In the genomic region with DNA sequence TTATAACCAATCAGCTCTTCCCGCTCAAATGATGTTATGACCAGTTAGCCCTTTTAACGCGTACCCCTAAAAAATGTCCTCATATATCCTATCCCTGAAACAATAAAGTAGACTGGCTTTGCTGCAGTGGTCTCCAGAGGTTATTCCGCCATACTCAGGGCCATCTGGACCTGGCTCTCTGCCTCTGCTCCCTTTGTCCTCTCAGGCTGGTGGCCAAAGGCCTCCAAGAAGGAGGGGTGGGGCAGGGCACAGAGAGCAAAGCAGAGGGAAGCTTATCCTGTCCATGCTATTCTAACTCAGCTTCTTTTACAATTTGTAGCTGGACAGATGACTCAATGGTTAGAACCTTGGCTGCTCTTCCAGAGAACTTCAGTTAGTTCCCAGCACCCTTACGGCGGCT, we compare ENCODE assay signal across 28 mouse cellular contexts. TPM values are rescaled to one million over a fixed set of nuclear protein-coding genes. Genes with fewer than 3 reads are reported as not detected.
"Had no signal": no experiment of that assay in that cellular context is flagged by ENCODE, and none has a peak within 500 bp of the region (broad histone marks: within the 10 kb centered on the region; RNA-seq: fewer than 3 reads in every experiment).

No protein-coding gene starts in this region.

- H3K36me3 ChIP-seq: kidney, embryonic 15.5 days; limb, embryonic 10.5 days; limb, embryonic 13.5 days; liver, embryonic 12.5 days; liver, embryonic 15.5 days; lung, embryonic 15.5 days; midbrain, embryonic 10.5 days; midbrain, embryonic 13.5 days; neural tube, embryonic 12.5 days; neural tube, embryonic 15.5 days; stomach, embryonic 15.5 days had no signal

- H3K27ac ChIP-seq: kidney, embryonic 15.5 days; left cerebral cortex, adult 2 months; limb, embryonic 10.5 days; limb, embryonic 13.5 days; liver, embryonic 12.5 days; liver, embryonic 15.5 days; lung, embryonic 15.5 days; midbrain, embryonic 10.5 days; midbrain, embryonic 13.5 days; neural tube, embryonic 12.5 days; neural tube, embryonic 15.5 days; stomach, embryonic 15.5 days had no signal

- H3K27me3 ChIP-seq: kidney, embryonic 15.5 days; liver, embryonic 12.5 days; lung, embryonic 15.5 days; midbrain, embryonic 13.5 days; neural tube, embryonic 12.5 days; neural tube, embryonic 15.5 days; stomach, embryonic 15.5 days had no signal

- DNase-seq: kidney, adult 8-10 months; kidney, postnatal 10 days; layer of hippocampus, postnatal 36 days; liver; lung, adult 18-20 months; lung, postnatal 10 days; lung, postnatal 36 days; right cerebral cortex, adult 18-20 months; right cerebral cortex, postnatal 14 days; spleen, adult 18-20 months; thymus, postnatal 25 days had no signal

- H3K4me1 ChIP-seq: kidney, embryonic 15.5 days; limb, embryonic 10.5 days; limb, embryonic 13.5 days; liver, embryonic 12.5 days; liver, embryonic 15.5 days; lung, embryonic 15.5 days; midbrain, embryonic 10.5 days; midbrain, embryonic 13.5 days; neural tube, embryonic 12.5 days; neural tube, embryonic 15.5 days; stomach, embryonic 15.5 days had no signal

- ATAC-seq: liver, embryonic 12.5 days; midbrain, embryonic 13.5 days had no signal

- H3K4me3 ChIP-seq: kidney, embryonic 15.5 days; left cerebral cortex, adult 2 months; limb, embryonic 10.5 days; limb, embryonic 13.5 days; liver, embryonic 12.5 days; liver, embryonic 15.5 days; lung, embryonic 15.5 days; megakaryocyte, embryonic 14.5 days; midbrain, embryonic 10.5 days; midbrain, embryonic 13.5 days; neural tube, embryonic 12.5 days; neural tube, embryonic 15.5 days; stomach, embryonic 15.5 days had no signal

- H3K9ac ChIP-seq: kidney, embryonic 15.5 days; limb, embryonic 13.5 days; liver, embryonic 12.5 days; liver, embryonic 15.5 days; lung, embryonic 15.5 days; midbrain, embryonic 13.5 days; neural tube, embryonic 12.5 days; neural tube, embryonic 15.5 days; stomach, embryonic 15.5 days had no signal

- H3K4me2 ChIP-seq: kidney, embryonic 15.5 days; limb, embryonic 13.5 days; liver, embryonic 12.5 days; liver, embryonic 15.5 days; lung, embryonic 15.5 days; midbrain, embryonic 13.5 days; neural tube, embryonic 12.5 days; neural tube, embryonic 15.5 days; stomach, embryonic 15.5 days had no signal

- H3K9me3 ChIP-seq: kidney, embryonic 15.5 days; limb, embryonic 10.5 days; limb, embryonic 13.5 days; liver, embryonic 12.5 days; liver, embryonic 15.5 days; lung, embryonic 15.5 days; megakaryocyte, embryonic 14.5 days; midbrain, embryonic 10.5 days; midbrain, embryonic 13.5 days; neural tube, embryonic 12.5 days; neural tube, embryonic 15.5 days; stomach, embryonic 15.5 days had no signal

RNA-seq across cellular contexts. Expression of a gene that starts 46.0 kb away (rescaled TPM):
- total RNA-seq: layer of hippocampus, adult 8-10 months; layer of hippocampus, postnatal 10 days; layer of hippocampus, postnatal 36 days; left cerebral cortex, adult 2 months; left cerebral cortex, postnatal 14 days had no signal
- polyA plus RNA-seq: kidney, embryonic 15.5 days; limb, embryonic 10.5 days; limb, embryonic 13.5 days; lung, embryonic 15.5 days; midbrain, embryonic 10.5 days; midbrain, embryonic 13.5 days; neural tube, embryonic 12.5 days; neural tube, embryonic 15.5 days; thymus, postnatal 0 days had no signal
